Mouse (Mus musculus): ENCODE measurements at regions not wholly inside any gene's neighbourhood (a gene's known extent, or its start where the extent isn't known, plus 50 kb on each side); places are given as distances from the start of the nearest gene placed in this dataset.

DNA sequence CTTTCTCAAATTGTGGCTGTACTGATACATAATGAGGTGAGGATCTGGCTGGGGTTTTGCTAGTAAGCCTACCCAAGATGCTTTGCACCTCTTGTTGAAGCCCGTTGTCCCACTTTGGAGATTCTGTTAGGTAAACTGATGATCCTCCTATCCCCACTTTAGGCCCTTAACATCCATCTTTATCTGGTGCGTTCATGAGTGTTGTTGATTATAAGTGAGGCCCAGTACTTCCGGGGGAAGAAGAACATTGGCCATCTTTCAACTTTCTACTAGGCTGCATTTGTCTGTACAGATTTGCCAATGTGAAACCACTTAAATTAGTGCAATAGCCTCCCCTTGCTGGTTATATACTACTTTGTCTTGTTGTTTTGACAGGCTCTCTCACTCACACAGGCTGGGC, 331.3 kb upstream of the Tmc3 start:
- TF ChIP-seq CTCF (IDR thresholded peaks at IDR 0.05; ENCODE audit: low read depth, low read length) (no peak), POLR2A (IDR thresholded peaks at IDR 0.05; ENCODE audit: borderline replicate concordance, low read depth, low read length) (no peak)

Measured in bone marrow macrophage, adult 2 months (primary cell).